31 mouse cellular contexts compared by ENCODE assay signal in genomic region chr11:62885323-62885722, GRCm38 (mm10). TPM values are rescaled to one million over a fixed set of nuclear protein-coding genes. Genes with fewer than 3 reads are reported as not detected.
DNase-seq lines count a peak whose midpoint lies in the region; ATAC-seq and TF ChIP-seq lines count a peak whose summit lies in the region.
"Had no signal": no experiment of that assay in that cellular context is flagged by ENCODE, and none has a peak within 500 bp of the region (broad histone marks: within the 10 kb centered on the region; RNA-seq: fewer than 3 reads in every experiment).

No protein-coding gene starts in this region.

- ATAC-seq in lung, embryonic 14.5 days (ENCODE audit: insufficient read depth) = no peak
- no peak for ATAC-seq in neural tube, embryonic 11.5 days (ENCODE audit: insufficient read depth, low FRiP score, low TSS enrichment)
- ATAC-seq in kidney, embryonic 16.5 days (ENCODE audit: low FRiP score, low TSS enrichment) = no peak
- ATAC-seq: forebrain, embryonic 15.5 days; hindbrain, embryonic 16.5 days; midbrain, embryonic 13.5 days had no signal

- no peak overlapping the region for H3K27ac ChIP-seq in lung, embryonic 14.5 days (ENCODE audit: low read depth)
- no peak overlapping the region for H3K27ac ChIP-seq in neural tube, embryonic 11.5 days (ENCODE audit: low read depth, low read length)
- 0 out of 2 replicates have a peak overlapping the region, but pooled peaks have one; percentile 36 for H3K27ac ChIP-seq in kidney, embryonic 16.5 days (ENCODE audit: low read length)
- H3K27ac ChIP-seq: embryonic facial prominence, embryonic 13.5 days; forebrain, embryonic 10.5 days; forebrain, embryonic 15.5 days; heart, embryonic 10.5 days; heart, embryonic 15.5 days; layer of hippocampus, adult 2 months; left cerebral cortex, adult 2 months; limb, embryonic 10.5 days; limb, embryonic 15.5 days; liver, embryonic 15.5 days; midbrain, embryonic 13.5 days; stomach, postnatal 0 days had no signal

- no peaks in the 10 kb centered on the region for H3K27me3 ChIP-seq in lung, embryonic 14.5 days (ENCODE audit: insufficient read depth, low read length)
- no peaks in the 10 kb centered on the region for H3K27me3 ChIP-seq in neural tube, embryonic 11.5 days (ENCODE audit: control insufficient read depth, insufficient read depth, low read length)
- H3K27me3 ChIP-seq in kidney, embryonic 16.5 days (ENCODE audit: insufficient read depth, low read length) = no peaks in the 10 kb centered on the region
- H3K27me3 ChIP-seq: embryonic facial prominence, embryonic 13.5 days; forebrain, embryonic 15.5 days; heart, embryonic 15.5 days; limb, embryonic 15.5 days; liver, embryonic 15.5 days; megakaryocyte, embryonic 14.5 days; midbrain, embryonic 13.5 days had no signal

- WGBS in lung, embryonic 14.5 days = 52% methylated on average over 5 of the region's 5 CpGs
- 70% methylated on average over 5 of the region's 5 CpGs for WGBS in neural tube, embryonic 11.5 days
- 64% methylated on average over 5 of the region's 5 CpGs for WGBS in kidney, embryonic 16.5 days

- H3K36me3 ChIP-seq in lung, embryonic 14.5 days (ENCODE audit: insufficient read depth) = peaks cover 63% of the 10 kb centered on the region
- no peaks in the 10 kb centered on the region for H3K36me3 ChIP-seq in neural tube, embryonic 11.5 days (ENCODE audit: control insufficient read depth, insufficient read depth, low read length)
- peaks cover 37% of the 10 kb centered on the region for H3K36me3 ChIP-seq in kidney, embryonic 16.5 days (ENCODE audit: insufficient read depth, low read length)

- H3K4me3 ChIP-seq in lung, embryonic 14.5 days (ENCODE audit: low read depth, low read length) = no peak overlapping the region
- H3K4me3 ChIP-seq in neural tube, embryonic 11.5 days (ENCODE audit: low read depth, low read length) = no peak overlapping the region
- no peak overlapping the region for H3K4me3 ChIP-seq in kidney, embryonic 16.5 days (ENCODE audit: low read length)
- H3K4me3 ChIP-seq: embryonic facial prominence, embryonic 13.5 days; forebrain, embryonic 10.5 days; forebrain, embryonic 15.5 days; heart, embryonic 10.5 days; heart, embryonic 15.5 days; layer of hippocampus, adult 2 months; left cerebral cortex, adult 2 months; limb, embryonic 10.5 days; limb, embryonic 15.5 days; liver, embryonic 15.5 days; megakaryocyte, embryonic 14.5 days; midbrain, embryonic 13.5 days had no signal

- H3K4me1 ChIP-seq in lung, embryonic 14.5 days (ENCODE audit: insufficient read depth) = peaks cover 2% of the 10 kb centered on the region; the same call in 1 of the 2 replicates
- H3K4me1 ChIP-seq in neural tube, embryonic 11.5 days (ENCODE audit: control insufficient read depth, insufficient read depth, low read length) = no peaks in the 10 kb centered on the region
- H3K4me1 ChIP-seq in kidney, embryonic 16.5 days (ENCODE audit: insufficient read depth, low read length) = no peaks in the 10 kb centered on the region
- H3K4me1 ChIP-seq: heart, embryonic 10.5 days; limb, embryonic 10.5 days had no signal

- no peak overlapping the region for H3K9ac ChIP-seq in lung, embryonic 14.5 days
- no peak overlapping the region for H3K9ac ChIP-seq in neural tube, embryonic 11.5 days (ENCODE audit: low read length)
- H3K9ac ChIP-seq in kidney, embryonic 16.5 days (replicated peaks; ENCODE audit: low read length) = no peak overlapping the region
- H3K9ac ChIP-seq: embryonic facial prominence, embryonic 13.5 days; forebrain, embryonic 15.5 days; heart, embryonic 15.5 days; limb, embryonic 15.5 days; liver, embryonic 15.5 days; midbrain, embryonic 13.5 days had no signal

- no peak for TF ChIP-seq CTCF in lung, embryonic 14.5 days (IDR thresholded peaks at IDR 0.05; ENCODE audit: low read depth)

- DNase-seq in lung, embryonic 14.5 days = peak; percentile 36
- no peak for DNase-seq in lung, postnatal 10 days
- peak; percentile 6 for DNase-seq in neural tube, embryonic 11.5 days (ENCODE audit: low spot score)
- no peak for DNase-seq in neural tube, embryonic 10.5 days (ENCODE audit: extremely low spot score, low spot score)
- DNase-seq in cerebellum, adult 11-12 months = no peak
- no peak for DNase-seq in left cerebral cortex, postnatal 10 days (ENCODE audit: extremely low spot score in 1 of 2, low spot score in 2 of 2)
- DNase-seq: B cell, adult 2 months; cerebellum, adult 11 months; cerebellum, adult 9-11 months; embryo, embryonic 11 days; gastrocnemius, postnatal 25 days; heart, adult 11 months; lung, postnatal 36 days; right cerebral cortex, postnatal 25 days; thymus, adult 18-20 months; thymus, postnatal 36 days had no signal

- H3K9me3 ChIP-seq in lung, embryonic 14.5 days (ENCODE audit: low read depth, low read length) = no peaks in the 10 kb centered on the region
- H3K9me3 ChIP-seq in neural tube, embryonic 11.5 days (ENCODE audit: control insufficient read depth, low read length) = no peaks in the 10 kb centered on the region
- no peaks in the 10 kb centered on the region for H3K9me3 ChIP-seq in kidney, embryonic 16.5 days (ENCODE audit: low read length)
- H3K9me3 ChIP-seq: embryonic facial prominence, embryonic 13.5 days; forebrain, embryonic 10.5 days; forebrain, embryonic 15.5 days; heart, embryonic 10.5 days; heart, embryonic 15.5 days; limb, embryonic 10.5 days; limb, embryonic 15.5 days; liver, embryonic 15.5 days; megakaryocyte, embryonic 14.5 days; midbrain, embryonic 13.5 days had no signal

- intact Hi-C loops in left cerebral cortex, postnatal 10 days (cut with DNase I) = no loop called here

- no peak overlapping the region for H3K4me2 ChIP-seq in lung, embryonic 14.5 days
- H3K4me2 ChIP-seq in neural tube, embryonic 11.5 days (ENCODE audit: low read depth) = no peak overlapping the region
- no peak overlapping the region for H3K4me2 ChIP-seq in kidney, embryonic 16.5 days (replicated peaks; ENCODE audit: low read depth, low read length)
- H3K4me2 ChIP-seq: embryonic facial prominence, embryonic 13.5 days; forebrain, embryonic 15.5 days; heart, embryonic 15.5 days; limb, embryonic 15.5 days; liver, embryonic 15.5 days; midbrain, embryonic 13.5 days had no signal

RNA-seq across cellular contexts. Expression of gene Tvp23b, which starts 6.1 kb away (rescaled TPM):
- polyA plus RNA-seq in lung, embryonic 14.5 days (2014; fragmentation: Nextera tagmentation; extraction: Ambion mirVana) = 55.3 and 57.7 TPM in 2 replicates
- 43.1 and 46.3 TPM in 2 replicates for polyA plus RNA-seq in neural tube, embryonic 11.5 days (2014; fragmentation: Nextera tagmentation; extraction: Ambion mirVana)
- polyA plus RNA-seq in kidney, embryonic 16.5 days (2015; fragmentation: Nextera tagmentation; extraction: Ambion mirVana) = 79.0 and 83.6 TPM in 2 replicates
- total RNA-seq in left cerebral cortex, postnatal 10 days (2021) = 10 to 100 TPM; 19.8 to 21.6 TPM

RNA-seq across cellular contexts. Expression of gene Fbxw10, which starts 38.5 kb away (rescaled TPM):
- 0.24 and 0.30 TPM in 2 replicates for polyA plus RNA-seq in lung, embryonic 14.5 days (2014; fragmentation: Nextera tagmentation; extraction: Ambion mirVana)
- 0.19 and 0.50 TPM in 2 replicates for polyA plus RNA-seq in neural tube, embryonic 11.5 days (2014; fragmentation: Nextera tagmentation; extraction: Ambion mirVana)
- polyA plus RNA-seq in kidney, embryonic 16.5 days (2015; fragmentation: Nextera tagmentation; extraction: Ambion mirVana) = 0.51 and 0.87 TPM in 2 replicates
- total RNA-seq in left cerebral cortex, postnatal 10 days (2021) = under 1 TPM; 0.71 to 0.92 TPM

Comparison
In these comparisons a context has a peak if more than half of its experiments do, and no peak if none do; other contexts are left out.
1. DNase-seq: peak in lung, embryonic 14.5 days (single experiment) and neural tube, embryonic 11.5 days (single experiment); none in lung, postnatal 10 days (single experiment), neural tube, embryonic 10.5 days (single experiment), cerebellum, adult 11-12 months (single experiment) and left cerebral cortex, postnatal 10 days (0 of 2).